Mouse (Mus musculus) bone marrow macrophage, adult 2 months (primary cell): Measurements from ENCODE around the gene Sowaha.

Experiments used
- CTCF ChIP-seq: IDR thresholded peaks from 2 replicates; pipeline ENCODE4 v1.5.1; 2012; ENCODE audit warnings: low read depth, mild to moderate bottlenecking, low read length, moderate library complexity
- POLR2A ChIP-seq: IDR thresholded peaks from 2 replicates; pipeline ENCODE4 v1.6.1; 2012; ENCODE audit warnings: mild to moderate bottlenecking, low read depth, low read length, borderline replicate concordance

- no peak for TF ChIP-seq CTCF
- no peak for TF ChIP-seq POLR2A
Observed at GRCm38 (mm10) chr11:53483159-53483891, 3.3 kb upstream of the Sowaha start.
